13 mouse cellular contexts compared by ENCODE assay signal in genomic region chr16:38033071-38033470, GRCm38 (mm10). TPM values are rescaled to one million over a fixed set of nuclear protein-coding genes. Genes with fewer than 3 reads are reported as not detected.
A peak's percentile ranks its signal among the peaks of the same experiment; 100 is the strongest.
DNase-seq lines count a peak whose midpoint lies in the region; ATAC-seq and TF ChIP-seq lines count a peak whose summit lies in the region.
"Had no signal": no experiment of that assay in that cellular context is flagged by ENCODE, and none has a peak within 500 bp of the region (broad histone marks: within the 10 kb centered on the region; RNA-seq: fewer than 3 reads in every experiment).

No protein-coding gene starts in this region.

- 76% methylated on average over 5 of the region's 5 CpGs for WGBS in forebrain, postnatal 0 days
- WGBS in forebrain, embryonic 13.5 days, result 70% methylated on average over 5 of the region's 5 CpGs
- 90% methylated on average over 5 of the region's 5 CpGs for WGBS in intestine, embryonic 16.5 days

- no peaks in the 10 kb centered on the region for H3K36me3 ChIP-seq in forebrain, postnatal 0 days (ENCODE audit: insufficient read depth)
- no peaks in the 10 kb centered on the region for H3K36me3 ChIP-seq in forebrain, embryonic 13.5 days (ENCODE audit: poor library complexity, severe bottlenecking)
- no peaks in the 10 kb centered on the region for H3K36me3 ChIP-seq in splenic B cell, adult 2 months (ENCODE audit: control insufficient read depth, insufficient read depth, low read length, poor library complexity, severe bottlenecking)
- no peaks in the 10 kb centered on the region for H3K36me3 ChIP-seq in intestine, embryonic 16.5 days (ENCODE audit: control insufficient read depth, insufficient read depth, low read length)
- H3K36me3 ChIP-seq: limb, embryonic 13.5 days had no signal

- no peaks in the 10 kb centered on the region for H3K27me3 ChIP-seq in forebrain, postnatal 0 days (ENCODE audit: insufficient read depth, low read length)
- H3K27me3 ChIP-seq in forebrain, embryonic 13.5 days, result no peaks in the 10 kb centered on the region
- no peaks in the 10 kb centered on the region for H3K27me3 ChIP-seq in splenic B cell, adult 2 months (ENCODE audit: control insufficient read depth, insufficient read depth, low read length, poor library complexity, severe bottlenecking)
- no peaks in the 10 kb centered on the region for H3K27me3 ChIP-seq in intestine, embryonic 16.5 days (replicated peaks; ENCODE audit: control insufficient read depth, insufficient read depth, low read length)
- H3K27me3 ChIP-seq: limb, embryonic 13.5 days had no signal

- H3K4me2 ChIP-seq in forebrain, postnatal 0 days (ENCODE audit: low read depth), result no peak overlapping the region
- H3K4me2 ChIP-seq in forebrain, embryonic 13.5 days, result no peak overlapping the region
- no peak overlapping the region for H3K4me2 ChIP-seq in intestine, embryonic 16.5 days (ENCODE audit: low read depth, low read length)
- H3K4me2 ChIP-seq: limb, embryonic 13.5 days had no signal

- DNase-seq in forebrain, postnatal 0 days, result no peak
- DNase-seq in left cerebral cortex, adult 2 months (ENCODE audit: extremely low spot score in 1 of 2, low spot score in 2 of 2), result no peak
- no peak for DNase-seq in left cerebral cortex, adult 9 months (ENCODE audit: low spot score in 2 of 2)
- DNase-seq in splenic B cell, adult 2 months (ENCODE audit: low read depth, low spot score), result peak; percentile 6
- DNase-seq in adrenal gland, postnatal 36 days, result no peak
- DNase-seq: adrenal gland, postnatal 25 days; cerebellum, adult 9-10 months had no signal

- peak; percentile 24; the same call in 1 of the 2 replicates for TF ChIP-seq CTCF in forebrain, postnatal 0 days (IDR thresholded peaks at IDR 0.05; ENCODE audit: low read depth)
- TF ChIP-seq CTCF in left cerebral cortex, adult 2 months (IDR thresholded peaks at IDR 0.05), result peak; percentile 27
- TF ChIP-seq CTCF in cortical plate, adult 2 months (IDR thresholded peaks at IDR 0.05; ENCODE audit: extremely low read depth, insufficient read depth, low read length), result no peak

- intact Hi-C loops in left cerebral cortex, adult 2 months (cut with DNase I), result no loop called here

- ATAC-seq in forebrain, postnatal 0 days, result no peak
- no peak for ATAC-seq in forebrain, embryonic 13.5 days
- no peak for ATAC-seq in intestine, embryonic 16.5 days

- no peaks in the 10 kb centered on the region for H3K4me1 ChIP-seq in forebrain, postnatal 0 days (ENCODE audit: insufficient read depth)
- no peaks in the 10 kb centered on the region for H3K4me1 ChIP-seq in forebrain, embryonic 13.5 days
- no peaks in the 10 kb centered on the region for H3K4me1 ChIP-seq in cortical plate, adult 2 months (ENCODE audit: control insufficient read depth, insufficient read depth, low read length)
- no peaks in the 10 kb centered on the region for H3K4me1 ChIP-seq in intestine, embryonic 16.5 days (ENCODE audit: control insufficient read depth, insufficient read depth, low read length)
- H3K4me1 ChIP-seq: limb, embryonic 13.5 days had no signal

- H3K27ac ChIP-seq in forebrain, postnatal 0 days (ENCODE audit: low read depth, low read length), result no peak overlapping the region
- H3K27ac ChIP-seq in forebrain, embryonic 13.5 days, result no peak overlapping the region
- peak overlapping the region; percentile 24; the same call in 1 of the 2 replicates for H3K27ac ChIP-seq in left cerebral cortex, adult 2 months
- H3K27ac ChIP-seq in cortical plate, adult 2 months (ENCODE audit: insufficient read depth, low read length), result peak overlapping the region; percentile 63; the same call in 1 of the 2 replicates
- no peak overlapping the region for H3K27ac ChIP-seq in intestine, embryonic 16.5 days (ENCODE audit: low read length)
- H3K27ac ChIP-seq: limb, embryonic 13.5 days; macrophage had no signal

- H3K4me3 ChIP-seq in forebrain, postnatal 0 days (ENCODE audit: low read depth, low read length), result no peak overlapping the region
- no peak overlapping the region for H3K4me3 ChIP-seq in forebrain, embryonic 13.5 days
- no peak overlapping the region for H3K4me3 ChIP-seq in left cerebral cortex, adult 2 months
- no peak overlapping the region for H3K4me3 ChIP-seq in cortical plate, adult 2 months (ENCODE audit: insufficient read depth, low read length)
- no peak overlapping the region for H3K4me3 ChIP-seq in intestine, embryonic 16.5 days (ENCODE audit: low read length)
- H3K4me3 ChIP-seq: limb, embryonic 13.5 days; myocyte had no signal

- no peaks in the 10 kb centered on the region for H3K9me3 ChIP-seq in forebrain, postnatal 0 days (ENCODE audit: low read length)
- no peaks in the 10 kb centered on the region for H3K9me3 ChIP-seq in forebrain, embryonic 13.5 days (replicated peaks)
- H3K9me3 ChIP-seq in intestine, embryonic 16.5 days (ENCODE audit: control insufficient read depth, low read length), result no peaks in the 10 kb centered on the region
- H3K9me3 ChIP-seq: limb, embryonic 13.5 days had no signal

- no peak for TF ChIP-seq POLR2A in cortical plate, adult 2 months (IDR thresholded peaks at IDR 0.05; ENCODE audit: extremely low read depth, insufficient read depth, low read length)

- no peak overlapping the region for H3K9ac ChIP-seq in forebrain, postnatal 0 days
- no peak overlapping the region for H3K9ac ChIP-seq in forebrain, embryonic 13.5 days
- H3K9ac ChIP-seq in intestine, embryonic 16.5 days (ENCODE audit: low read depth, low read length), result no peak overlapping the region
- H3K9ac ChIP-seq: limb, embryonic 13.5 days had no signal

RNA-seq across cellular contexts. Expression of gene Gsk3b, which starts 55.7 kb away (rescaled TPM):
- total RNA-seq in forebrain, postnatal 0 days (2014; rRNA removed), result 97.8 and 132 TPM in 2 replicates
- 86.1 and 141 TPM in 2 replicates for polyA plus RNA-seq in forebrain, postnatal 0 days (2015; fragmentation: Nextera tagmentation; extraction: Ambion mirVana)
- polyA plus RNA-seq in forebrain, embryonic 13.5 days (2015; fragmentation: Nextera tagmentation; extraction: Ambion mirVana), result 140 and 143 TPM in 2 replicates
- total RNA-seq in left cerebral cortex, adult 2 months (2021), result 100 to 1,000 TPM; 179 to 181 TPM
- polyA plus RNA-seq in cortical plate, adult 2 months (2012; rRNA removed), result 45.1 and 47.2 TPM in 2 replicates
- 34.3 and 34.6 TPM in 2 replicates for polyA plus RNA-seq in intestine, embryonic 16.5 days (2015; fragmentation: Nextera tagmentation; extraction: Ambion mirVana)
- total RNA-seq in adrenal gland, postnatal 36 days (2021), result 10 to 100 TPM; 59.0 to 70.0 TPM

Comparison
In these comparisons a context has a peak if more than half of its experiments do, and no peak if none do; other contexts are left out.
1. H3K27ac ChIP-seq: peak in left cerebral cortex, adult 2 months (single experiment) and cortical plate, adult 2 months (single experiment); none in forebrain, postnatal 0 days (single experiment), forebrain, embryonic 13.5 days (single experiment) and intestine, embryonic 16.5 days (single experiment).